Mouse (Mus musculus) bone marrow macrophage, adult 2 months (primary cell): ENCODE measurements around the gene Prorsd1. TPM values are rescaled to one million over a fixed set of nuclear protein-coding genes. Genes with fewer than 3 reads are reported as not detected.
"Not testable (repeated sequence)": the region's sequence is repeated elsewhere in the genome, so short reads cannot be mapped to it uniquely, and the experiment has no call there.

Experiments
- H3K27ac ChIP-seq: 2 replicates; pipeline ENCODE4 v1.5.1; 2012; ENCODE audit warnings: low read depth, low read length; ENCODE audit not compliant: insufficient read depth
- H3K4me1 ChIP-seq: 2 replicates; pipeline ENCODE4 v1.6.1; 2012; ENCODE audit warnings: low read length; ENCODE audit not compliant: control insufficient read depth, insufficient read depth
- H3K4me3 ChIP-seq: 2 replicates; pipeline ENCODE4 v1.5.1; 2012; ENCODE audit warnings: mild to moderate bottlenecking, low read length, moderate library complexity; ENCODE audit not compliant: insufficient read depth
- CTCF ChIP-seq: IDR thresholded peaks from 2 replicates; pipeline ENCODE4 v1.5.1; 2012; ENCODE audit warnings: low read depth, mild to moderate bottlenecking, low read length, moderate library complexity
- POLR2A ChIP-seq: IDR thresholded peaks from 2 replicates; pipeline ENCODE4 v1.6.1; 2012; ENCODE audit warnings: mild to moderate bottlenecking, low read depth, low read length, borderline replicate concordance
- polyA plus RNA-seq: library from polyadenylated mRNA; stranded (reverse); fragments of >200 nt; gene quantifications from 2 replicates; pipeline ENCODE4 v1.2.4, GENCODE M21; 2012; ENCODE audit not compliant: missing spikeins, insufficient read depth, insufficient read length

Gene Prorsd1
- 59.9 and 70.2 TPM in 2 replicates for polyA plus RNA-seq

DNA sequence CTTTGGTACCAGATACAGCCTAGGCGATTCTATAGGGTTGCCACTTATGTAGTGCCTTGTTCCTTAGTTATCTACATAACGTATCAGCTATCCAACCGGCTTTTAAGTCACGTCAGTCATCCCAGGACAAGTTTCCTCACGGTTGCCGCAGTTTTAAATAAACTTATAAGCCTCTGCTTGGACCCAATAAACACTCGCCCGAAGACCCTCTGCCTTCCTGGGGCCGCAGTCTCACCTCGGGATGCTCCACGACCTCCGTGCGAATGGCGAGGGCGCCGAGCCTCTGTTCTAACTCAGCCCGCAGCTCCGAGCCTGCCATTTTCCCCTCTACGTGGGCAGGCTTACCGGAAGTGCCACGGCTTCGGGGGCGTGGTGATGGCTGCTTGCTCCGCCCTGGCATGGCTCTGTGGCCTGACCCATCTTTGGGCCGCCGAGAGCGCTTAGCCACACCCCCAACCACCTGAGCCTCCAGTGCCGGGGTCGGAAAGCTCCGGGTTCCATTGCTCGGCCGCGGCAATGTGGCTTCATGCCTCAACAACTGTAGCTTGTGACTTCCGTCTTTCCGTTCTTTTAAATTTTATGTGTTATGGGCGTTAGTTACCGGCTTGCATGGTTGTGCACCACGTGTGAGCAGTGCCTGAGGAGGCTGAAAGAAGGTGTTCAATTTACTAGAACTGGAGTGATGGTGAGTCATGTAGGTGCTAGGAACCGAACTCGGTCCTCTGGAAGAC is at the start of gene Prorsd1:
TSS of gene Prorsd1 (minus strand) at position 352 of the 731 bp plus-strand sequence.
- TF ChIP-seq CTCF, result no peak
- TF ChIP-seq POLR2A, result 0 out of 2 replicates have a peak, but pooled peaks have one; percentile 47
- peak within 1 kb of the TSS; percentile 83 for H3K4me3 ChIP-seq
- peaks cover 7% of the 10 kb centered on the region for H3K4me1 ChIP-seq
- H3K27ac ChIP-seq, result peak within 1 kb of the TSS; percentile 86

DNA sequence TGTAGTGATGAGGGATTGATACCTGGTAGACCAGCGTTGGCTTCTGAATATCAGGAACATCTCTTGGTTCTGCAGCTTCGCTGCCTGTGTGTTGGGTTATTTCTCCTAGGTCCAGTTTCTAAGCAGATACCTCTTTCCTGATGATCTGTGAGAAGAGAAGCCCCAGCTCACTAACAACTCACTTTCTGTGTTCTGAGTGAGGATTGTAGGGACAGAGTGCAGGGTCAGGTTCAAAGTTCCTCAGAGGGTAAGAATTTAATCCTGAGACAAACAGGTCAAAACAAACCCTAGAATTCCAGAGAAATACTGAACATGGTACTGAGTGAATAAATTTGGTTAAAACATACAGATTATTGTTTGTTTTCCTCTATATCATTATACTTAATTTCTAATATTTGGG is 48.6 kb upstream of the Prorsd1 start:
- no peak for TF ChIP-seq CTCF
- TF ChIP-seq POLR2A, result no peak
- Histone ChIP-seq H3K4me1 (peaks cover 3% of the 10 kb centered on the region), H3K27ac (no peak overlapping the region), H3K4me3 (no peak overlapping the region)

DNA sequence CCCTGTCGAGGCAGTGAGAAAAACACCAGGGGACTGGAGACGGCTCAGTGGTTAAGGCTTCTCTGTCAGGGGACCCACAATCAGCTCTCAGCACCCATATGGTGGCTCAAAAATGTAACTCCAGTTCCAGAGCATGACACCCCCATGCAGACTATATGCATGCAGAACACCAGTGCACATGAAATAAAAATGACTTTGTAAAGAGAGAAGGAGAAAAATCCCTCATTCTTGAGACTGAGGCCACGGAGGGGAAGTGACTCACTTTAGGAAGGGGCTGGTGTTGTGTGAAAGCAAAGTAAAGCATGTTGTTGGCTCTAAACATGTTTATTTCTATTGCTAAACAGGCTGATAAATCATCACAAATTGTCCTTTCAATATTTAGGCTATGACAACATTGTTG is 46.2 kb upstream of the Prorsd1 start:
- Histone ChIP-seq H3K4me1 (peaks cover 3% of the 10 kb centered on the region), H3K4me3 (no peak overlapping the region), H3K27ac (no peak overlapping the region)
- TF ChIP-seq CTCF (no peak), POLR2A (no peak)

DNA sequence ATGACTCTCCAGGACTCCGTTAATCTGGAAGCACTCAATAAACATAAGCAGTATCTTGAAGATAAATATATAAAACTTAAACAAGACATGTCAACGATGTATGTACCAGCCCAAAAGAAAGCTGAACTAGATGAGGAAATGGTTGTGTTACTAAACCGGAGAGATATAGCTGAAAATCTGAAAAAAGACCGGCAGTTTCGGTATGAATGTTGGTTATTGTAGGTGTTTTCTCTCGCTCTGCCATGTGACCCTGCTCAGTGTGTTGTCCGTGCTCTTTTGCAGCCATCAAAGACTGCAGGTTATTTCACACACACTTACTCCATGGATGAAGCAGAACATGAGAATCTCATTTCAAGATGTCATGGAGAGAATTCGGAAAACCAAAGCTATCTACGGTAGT is 45.6 kb upstream of the Prorsd1 start:
- TF ChIP-seq CTCF, result no peak
- TF ChIP-seq POLR2A, result no peak
- Histone ChIP-seq H3K4me3 (no peak overlapping the region), H3K4me1 (peaks cover 3% of the 10 kb centered on the region), H3K27ac (no peak overlapping the region)

- TF ChIP-seq CTCF (no peak), POLR2A (no peak)
- H3K4me1 ChIP-seq, result peaks cover 11% of the 10 kb centered on the region
- peak overlapping the region; percentile 81; the same call in 1 of the 2 replicates for H3K4me3 ChIP-seq
- peak overlapping the region; percentile 88 for H3K27ac ChIP-seq
These were observed 34.6 kb upstream of the Prorsd1 start for GRCm38 (mm10) chr11:29549425-29549778.

DNA sequence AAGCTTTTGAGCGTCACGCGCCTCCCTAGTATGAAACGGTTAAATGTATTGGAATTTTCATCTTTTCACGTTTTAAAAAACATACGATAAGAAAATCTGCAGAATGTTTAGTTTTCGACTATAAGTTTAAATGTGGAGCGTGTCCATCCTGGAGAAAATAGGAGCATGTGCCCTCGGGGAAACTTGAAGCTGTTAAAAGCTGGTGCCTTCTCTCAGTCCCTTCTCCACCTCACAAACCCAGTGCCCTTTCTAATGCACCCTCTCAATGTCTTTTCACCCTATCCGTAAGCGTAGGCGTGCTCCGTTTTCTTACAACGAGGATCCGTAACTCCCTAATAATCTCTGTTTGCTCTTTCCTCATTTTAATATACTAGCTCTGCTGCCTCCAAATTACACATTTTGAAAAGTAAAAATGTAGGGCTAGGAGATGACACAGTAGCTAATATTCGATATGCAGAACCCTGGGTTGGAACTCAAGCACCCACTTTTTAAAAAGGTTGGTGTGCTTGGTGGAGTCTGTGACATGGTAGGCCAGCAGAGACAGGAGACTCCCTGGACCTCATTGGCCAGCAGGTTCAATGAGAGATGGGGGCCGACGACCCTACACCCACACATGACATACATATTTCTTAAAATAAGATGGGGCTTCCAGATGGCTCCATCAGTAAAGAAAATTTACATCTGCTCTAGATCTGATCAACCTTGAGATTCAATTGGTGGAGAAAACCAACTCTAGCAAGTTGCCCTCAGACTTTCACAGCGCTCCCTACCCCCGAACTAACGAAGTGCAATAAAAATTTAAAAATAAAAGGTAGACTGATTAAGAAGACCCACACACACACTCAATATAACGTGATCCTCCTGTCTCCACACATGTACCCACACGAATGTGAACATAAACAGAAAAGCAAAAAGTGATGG is 33.9 kb upstream of the Prorsd1 start:
- no peak for TF ChIP-seq CTCF
- TF ChIP-seq POLR2A, result no peak
- Histone ChIP-seq H3K4me3 (peak overlapping the region; percentile 81), H3K4me1 (peaks cover 11% of the 10 kb centered on the region)

GRCm38 (mm10) chr11:29547752-29548503 is 33.1 kb upstream of the Prorsd1 start, which contains the start of the genes Clhc1 and Rps27a:
Clhc1 (plus strand) TSS chr11:29547950.
Rps27a (minus strand) TSS chr11:29548109.
- TF ChIP-seq POLR2A (no peak; the same call in 1 of the 2 replicates), CTCF (0 out of 2 replicates have a peak, but pooled peaks have one; percentile 9)
- H3K27ac ChIP-seq, result peak within 1 kb of the TSS; percentile 88
- H3K4me3 ChIP-seq, result peak within 1 kb of the TSS; percentile 81
- peaks cover 11% of the 10 kb centered on the region for H3K4me1 ChIP-seq

More for the DNA sequence above, 33.9 kb upstream of the Prorsd1 start:
- peak overlapping the region; percentile 88 for H3K27ac ChIP-seq

DNA sequence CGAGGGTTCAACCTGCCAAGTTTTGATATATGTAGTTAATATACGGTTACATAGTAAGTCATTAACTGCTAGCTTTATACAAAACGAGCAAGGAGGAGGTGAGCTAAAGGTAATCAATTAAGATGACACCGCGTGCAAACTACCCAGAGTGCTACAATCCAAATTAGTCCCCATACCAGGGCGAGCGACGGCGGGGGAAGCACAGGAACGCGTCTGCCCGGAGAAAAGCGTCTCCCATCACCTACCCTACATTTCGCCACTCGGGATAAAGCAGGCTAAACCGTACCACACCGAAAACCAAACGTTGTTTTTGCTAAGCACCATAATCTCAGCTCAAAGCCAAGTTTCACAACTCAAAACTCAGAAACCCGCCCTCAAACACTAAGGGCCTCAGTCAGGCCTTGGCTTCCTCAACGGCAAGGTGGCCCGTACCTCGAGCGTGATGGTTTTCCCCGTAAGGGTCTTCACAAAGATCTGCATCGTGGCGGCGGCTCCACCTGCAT is 32.5 kb upstream of the Prorsd1 start:
- Histone ChIP-seq H3K27ac (peak overlapping the region; percentile 88), H3K4me3 (peak overlapping the region; percentile 81), H3K4me1 (peaks cover 11% of the 10 kb centered on the region)
- TF ChIP-seq POLR2A (no peak), CTCF (no peak)

- peak overlapping the region; percentile 81 for H3K4me3 ChIP-seq
These were observed 31.9 kb upstream of the Prorsd1 start for GRCm38 (mm10) chr11:29546762-29547161.

GRCm38 (mm10) chr11:29546297-29546696 is 31.5 kb upstream of the Prorsd1 start:
- not testable (repeated sequence) for H3K4me1 ChIP-seq
- peak overlapping the region; percentile 88 for H3K27ac ChIP-seq
- H3K4me3 ChIP-seq, result peak overlapping the region; percentile 81

More at GRCm38 (mm10) chr11:29546762-29547161, 31.9 kb upstream of the Prorsd1 start:
- Histone ChIP-seq H3K4me1 (peaks cover 11% of the 10 kb centered on the region), H3K27ac (peak overlapping the region; percentile 88)
- TF ChIP-seq CTCF (no peak), POLR2A (no peak)

DNA sequence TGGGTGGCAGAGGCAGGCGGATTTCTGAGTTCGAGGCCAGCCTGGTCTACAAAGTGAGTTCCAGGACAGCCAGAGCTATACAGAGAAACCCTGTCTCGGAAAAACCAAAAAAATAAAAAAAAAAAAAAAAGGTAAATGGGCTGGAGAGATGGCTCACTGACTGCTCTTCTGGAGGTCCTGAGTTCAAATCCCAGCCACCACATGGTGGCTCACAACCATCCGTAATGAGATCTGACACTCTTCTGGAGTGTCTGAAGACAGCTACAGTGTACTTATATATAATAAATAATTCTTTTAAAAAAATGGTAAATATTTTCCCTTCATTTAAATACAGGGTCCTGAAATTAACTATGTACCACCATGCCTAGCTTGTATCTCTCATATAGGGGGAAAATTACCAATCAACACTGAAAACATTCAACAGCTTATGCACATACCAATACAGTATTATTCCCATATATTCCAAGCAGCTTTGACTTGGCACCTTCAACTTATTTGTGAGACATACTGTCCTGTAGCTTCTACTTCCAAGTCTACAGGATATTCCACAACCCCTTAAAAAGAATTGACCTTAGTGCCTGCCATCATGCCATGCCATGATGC is 30.4 kb upstream of the Prorsd1 start:
- H3K4me3 ChIP-seq, result not testable (repeated sequence)

More for the DNA sequence above, 30.4 kb upstream of the Prorsd1 start:
- H3K27ac ChIP-seq, H3K4me1 ChIP-seq: not testable (repeated sequence)
